In genomic region chrX:37191744-37192379, GRCm38 (mm10) we compare ENCODE assay signal across 9 mouse cellular contexts. TPM values are rescaled to one million over a fixed set of nuclear protein-coding genes. Genes with fewer than 3 reads are reported as not detected.
DNase-seq lines count a peak whose midpoint lies in the region; ATAC-seq and TF ChIP-seq lines count a peak whose summit lies in the region.
"Had no signal": no experiment of that assay in that cellular context is flagged by ENCODE, and none has a peak within 500 bp of the region (broad histone marks: within the 10 kb centered on the region; RNA-seq: fewer than 3 reads in every experiment).

No protein-coding gene starts in this region.

- no peaks in the 10 kb centered on the region for H3K9me3 ChIP-seq in forebrain, embryonic 14.5 days (replicated peaks; ENCODE audit: control insufficient read depth, low read length)
- H3K9me3 ChIP-seq in midbrain, embryonic 15.5 days, result no peaks in the 10 kb centered on the region

- no peak for TF ChIP-seq EP300 in heart, adult 2 months (IDR thresholded peaks at IDR 0.05; ENCODE audit: insufficient read depth, low read depth, low read length)

- peak overlapping the region; percentile 69 for H3K4me3 ChIP-seq in heart, adult 2 months
- H3K4me3 ChIP-seq in forebrain, embryonic 14.5 days (ENCODE audit: low read depth, low read length), result peak overlapping the region; percentile 46
- peak overlapping the region; percentile 46 for H3K4me3 ChIP-seq in midbrain, embryonic 15.5 days

- H3K4me1 ChIP-seq in heart, adult 2 months (ENCODE audit: control insufficient read depth, insufficient read depth, low read length), result peaks cover 1% of the 10 kb centered on the region
- H3K4me1 ChIP-seq in forebrain, embryonic 14.5 days (ENCODE audit: control insufficient read depth, insufficient read depth, low read length), result no peaks in the 10 kb centered on the region
- H3K4me1 ChIP-seq in midbrain, embryonic 15.5 days, result peaks cover 12% of the 10 kb centered on the region

- intact Hi-C loops in heart, adult 2 months (cut with DNase I), result loop anchor here (1.0 kb wide), 1 partner anchor 82 kb away; the partner anchor contains the start of gene Upf3b
- intact Hi-C loops in left cerebral cortex, postnatal 4 days (cut with DNase I), result no loop called here

- TF ChIP-seq CTCF in heart, adult 2 months (IDR thresholded peaks at IDR 0.05), result no peak

- no peak for TF ChIP-seq POLR2A in heart, adult 2 months (IDR thresholded peaks at IDR 0.05; ENCODE audit: insufficient read depth, low read depth, low read length)

- H3K27ac ChIP-seq in heart, adult 2 months, result peak overlapping the region; percentile 70; the same call in 1 of the 2 replicates
- H3K27ac ChIP-seq in forebrain, embryonic 14.5 days (ENCODE audit: low read depth, low read length), result peak overlapping the region; percentile 66; the same call in 1 of the 2 replicates
- H3K27ac ChIP-seq in midbrain, embryonic 15.5 days, result peak overlapping the region; percentile 82

- DNase-seq in heart, adult 2 months, result peak in 1 of 2 experiments; percentile 1
- DNase-seq in heart, adult 11 months, result no peak
- DNase-seq in 3T3-L1 (ENCODE audit: low read depth, low spot score), result peak; percentile 11
- peak; percentile 2 for DNase-seq in adipocyte (ENCODE audit: low spot score)
- peak; percentile 14 for DNase-seq in forebrain, embryonic 14.5 days (ENCODE audit: low spot score)
- DNase-seq in left cerebral cortex, postnatal 4 days, result peak; percentile 3
- DNase-seq in spleen, postnatal 36 days (ENCODE audit: low spot score in 2 of 2), result no peak

- H3K36me3 ChIP-seq in heart, adult 2 months (ENCODE audit: control insufficient read depth, insufficient read depth, low read length), result no peaks in the 10 kb centered on the region; the same call in 1 of the 2 replicates
- 0 out of 2 replicates have a peak, but pooled peaks cover 2% of the 10 kb centered on the region for H3K36me3 ChIP-seq in forebrain, embryonic 14.5 days (ENCODE audit: control insufficient read depth, insufficient read depth, low read length)
- H3K36me3 ChIP-seq in midbrain, embryonic 15.5 days (replicated peaks), result no peaks in the 10 kb centered on the region

- WGBS in heart, adult 2 months, result 27% methylated on average over 28 of the region's 28 CpGs
- 40% methylated on average over 28 of the region's 28 CpGs for WGBS in forebrain, embryonic 14.5 days
- WGBS in midbrain, embryonic 15.5 days, result 30% methylated on average over 28 of the region's 28 CpGs

- no peaks in the 10 kb centered on the region for H3K27me3 ChIP-seq in heart, adult 2 months (ENCODE audit: control insufficient read depth, insufficient read depth, low read length)
- H3K27me3 ChIP-seq in forebrain, embryonic 14.5 days (replicated peaks; ENCODE audit: control insufficient read depth, insufficient read depth, low read length), result no peaks in the 10 kb centered on the region
- no peaks in the 10 kb centered on the region for H3K27me3 ChIP-seq in midbrain, embryonic 15.5 days (replicated peaks)

- ATAC-seq in forebrain, embryonic 14.5 days, result peak; percentile 24; the same call in 1 of the 2 replicates
- peak; percentile 45 for ATAC-seq in midbrain, embryonic 15.5 days (replicated peaks)

- no peaks in the 10 kb centered on the region for H3K79me2 ChIP-seq in heart, adult 2 months (replicated peaks; ENCODE audit: control insufficient read depth, insufficient read depth, low read length)

- H3K9ac ChIP-seq in heart, adult 2 months (ENCODE audit: low read depth, low read length), result peak overlapping the region; percentile 75
- peak overlapping the region; percentile 63 for H3K9ac ChIP-seq in forebrain, embryonic 14.5 days (ENCODE audit: low read length)
- peak overlapping the region; percentile 45 for H3K9ac ChIP-seq in midbrain, embryonic 15.5 days

- peak overlapping the region; percentile 49 for H3K4me2 ChIP-seq in forebrain, embryonic 14.5 days (ENCODE audit: low read length)
- H3K4me2 ChIP-seq in midbrain, embryonic 15.5 days, result peak overlapping the region; percentile 53

RNA-seq across cellular contexts. Expression of gene Rnf113a1, which starts 0.8 kb away (rescaled TPM):
- total RNA-seq in heart, adult 2 months (2021), result 1 to 10 TPM; 1.8 to 2.2 TPM
- polyA plus RNA-seq in heart, adult 2 months (2012; rRNA removed), result 1.5 TPM in 2 replicates
- 13.9 and 15.3 TPM in 2 replicates for polyA plus RNA-seq in forebrain, embryonic 14.5 days (2014; fragmentation: Nextera tagmentation; extraction: Ambion mirVana)
- 1 to 10 TPM; 8.8 to 9.0 TPM for total RNA-seq in left cerebral cortex, postnatal 4 days (2021)
- polyA plus RNA-seq in midbrain, embryonic 15.5 days (2015; fragmentation: Nextera tagmentation; extraction: Ambion mirVana), result 18.1 and 19.8 TPM in 2 replicates

RNA-seq across cellular contexts. Expression of gene Ndufa1, which starts 0.9 kb away (rescaled TPM):
- 100 to 1,000 TPM; 816 to 925 TPM for total RNA-seq in heart, adult 2 months (2021)
- 1,094 and 1,413 TPM in 2 replicates for polyA plus RNA-seq in heart, adult 2 months (2012; rRNA removed)
- 485 and 642 TPM in 2 replicates for polyA plus RNA-seq in forebrain, embryonic 14.5 days (2014; fragmentation: Nextera tagmentation; extraction: Ambion mirVana)
- total RNA-seq in left cerebral cortex, postnatal 4 days (2021), result 100 to 1,000 TPM; 159 to 172 TPM
- polyA plus RNA-seq in midbrain, embryonic 15.5 days (2015; fragmentation: Nextera tagmentation; extraction: Ambion mirVana), result 638 and 672 TPM in 2 replicates

RNA-seq across cellular contexts. Expression of gene Gm9, which starts 19.0 kb away (rescaled TPM):
- total RNA-seq in heart, adult 2 months (2021), result not detected
- polyA plus RNA-seq in heart, adult 2 months (2012; rRNA removed), result not detected in 2 replicates
- polyA plus RNA-seq in forebrain, embryonic 14.5 days (2014; fragmentation: Nextera tagmentation; extraction: Ambion mirVana), result not detected in 2 replicates
- total RNA-seq in left cerebral cortex, postnatal 4 days (2021), result not detected
- polyA plus RNA-seq in midbrain, embryonic 15.5 days (2015; fragmentation: Nextera tagmentation; extraction: Ambion mirVana), result not detected in 2 replicates
- total RNA-seq: layer of hippocampus, adult 8-10 months had no signal

RNA-seq across cellular contexts. Expression of gene Akap14, which starts 23.2 kb away (rescaled TPM):
- not detected for total RNA-seq in heart, adult 2 months (2021)
- polyA plus RNA-seq in heart, adult 2 months (2012; rRNA removed), result 0.08 TPM in 1 of 2 replicates, not detected in the other
- polyA plus RNA-seq in forebrain, embryonic 14.5 days (2014; fragmentation: Nextera tagmentation; extraction: Ambion mirVana), result 0.36 TPM in 1 of 2 replicates, not detected in the other
- under 1 TPM in 1 of 2 experiments, not detected in 1; 0.20 TPM for total RNA-seq in left cerebral cortex, postnatal 4 days (2021)
- polyA plus RNA-seq in midbrain, embryonic 15.5 days (2015; fragmentation: Nextera tagmentation; extraction: Ambion mirVana), result 0.09 and 0.28 TPM in 2 replicates

RNA-seq across cellular contexts. Expression of gene Rhox1, which starts 30.2 kb away (rescaled TPM):
- not detected for total RNA-seq in heart, adult 2 months (2021)
- not detected in 2 replicates for polyA plus RNA-seq in heart, adult 2 months (2012; rRNA removed)
- polyA plus RNA-seq in forebrain, embryonic 14.5 days (2014; fragmentation: Nextera tagmentation; extraction: Ambion mirVana), result not detected in 2 replicates
- total RNA-seq in left cerebral cortex, postnatal 4 days (2021), result not detected
- not detected in 2 replicates for polyA plus RNA-seq in midbrain, embryonic 15.5 days (2015; fragmentation: Nextera tagmentation; extraction: Ambion mirVana)
- total RNA-seq: layer of hippocampus, adult 8-10 months had no signal

Comparison
In these comparisons a context has a peak if more than half of its experiments do, and no peak if none do; other contexts are left out.
1. DNase-seq: peak in 3T3-L1 (single experiment), adipocyte (single experiment), forebrain, embryonic 14.5 days (single experiment) and left cerebral cortex, postnatal 4 days (single experiment); none in heart, adult 11 months (single experiment) and spleen, postnatal 36 days (0 of 2).
2. Peak in every context shown above with its lines, with median percentiles within 50 percentile points of each other: H3K27ac ChIP-seq, H3K4me3 ChIP-seq and H3K9ac ChIP-seq.